Mouse (Mus musculus): ENCODE data around the gene Usp11.

DNA sequence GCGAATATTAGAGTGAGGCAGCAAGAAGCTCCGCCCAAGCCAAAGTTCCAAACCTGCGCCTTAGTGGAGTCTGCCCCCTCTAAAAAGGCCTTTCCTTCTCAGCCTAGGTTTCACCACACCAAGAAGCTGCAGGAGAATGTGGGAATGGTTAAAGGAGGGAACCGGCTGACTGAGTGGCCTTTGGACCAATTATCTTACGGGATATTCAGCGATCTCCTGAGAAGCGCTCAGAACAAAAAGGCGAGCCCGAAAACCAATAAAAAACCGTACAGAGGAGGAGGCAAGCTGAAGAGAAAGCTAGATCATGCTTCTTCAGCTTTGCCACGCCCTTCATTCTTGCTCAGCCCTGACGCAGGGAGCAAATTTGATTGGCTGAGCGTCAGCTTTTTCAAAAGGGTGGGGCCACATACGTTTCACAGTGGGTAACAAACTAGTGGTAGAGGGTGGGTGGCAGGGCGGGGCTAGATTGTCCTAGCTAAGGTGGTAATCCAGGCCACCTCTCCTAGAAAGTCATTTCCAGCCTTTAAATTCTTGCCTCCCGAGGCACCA is 16.1 kb upstream of the Usp11 start, which contains the start of gene Cdk16:
- TF ChIP-seq GATA1 (IDR thresholded peaks at IDR 0.05; ENCODE audit: low read length) (no peak), TAL1 (IDR thresholded peaks at IDR 0.05; ENCODE audit: low read length) (no peak)
